ENCODE assay signal across 15 mouse cellular contexts in genomic region chr8:11600301-11600951, GRCm38 (mm10).
"Had no signal": no experiment of that assay in that cellular context is flagged by ENCODE, and none has a peak within 500 bp of the region (broad histone marks: within the 10 kb centered on the region; RNA-seq: fewer than 3 reads in every experiment).

No protein-coding gene starts in this region.

- H3K4me2 ChIP-seq: kidney, embryonic 15.5 days; limb, embryonic 12.5 days; liver, embryonic 13.5 days; lung, embryonic 15.5 days; midbrain, embryonic 12.5 days; neural tube, embryonic 15.5 days had no signal

- DNase-seq: kidney, postnatal 25 days; liver; liver, embryonic 13.5 days; liver, postnatal 0 days; lung, postnatal 14 days; right cerebral cortex, adult 18-20 months; right cerebral cortex, postnatal 25 days; thymus, postnatal 36 days had no signal

- ATAC-seq: liver, postnatal 0 days had no signal

- H3K4me1 ChIP-seq: limb, embryonic 12.5 days; liver, embryonic 13.5 days; midbrain, embryonic 12.5 days had no signal

- H3K9me3 ChIP-seq: kidney, embryonic 15.5 days; limb, embryonic 12.5 days; liver, embryonic 13.5 days; lung, embryonic 15.5 days; neural tube, embryonic 15.5 days had no signal

- H3K36me3 ChIP-seq: lung, embryonic 15.5 days; midbrain, embryonic 12.5 days had no signal

- H3K9ac ChIP-seq: kidney, embryonic 15.5 days; limb, embryonic 12.5 days; liver, embryonic 13.5 days; liver, postnatal 0 days; lung, embryonic 15.5 days; midbrain, embryonic 12.5 days; neural tube, embryonic 15.5 days had no signal

- H3K27ac ChIP-seq: kidney, embryonic 15.5 days; left cerebral cortex, adult 2 months; limb, embryonic 12.5 days; liver, embryonic 13.5 days; lung, embryonic 15.5 days; macrophage; midbrain, embryonic 12.5 days; neural tube, embryonic 15.5 days had no signal

- H3K4me3 ChIP-seq: kidney, embryonic 15.5 days; left cerebral cortex, adult 2 months; limb, embryonic 12.5 days; liver, embryonic 13.5 days; lung, embryonic 15.5 days; midbrain, embryonic 12.5 days; neural tube, embryonic 15.5 days had no signal

- H3K27me3 ChIP-seq: kidney, embryonic 15.5 days; limb, embryonic 12.5 days; liver, embryonic 13.5 days; lung, embryonic 15.5 days; midbrain, embryonic 12.5 days; neural tube, embryonic 15.5 days had no signal
